9 mouse cellular contexts compared by ENCODE assay signal in the genomic region with DNA sequence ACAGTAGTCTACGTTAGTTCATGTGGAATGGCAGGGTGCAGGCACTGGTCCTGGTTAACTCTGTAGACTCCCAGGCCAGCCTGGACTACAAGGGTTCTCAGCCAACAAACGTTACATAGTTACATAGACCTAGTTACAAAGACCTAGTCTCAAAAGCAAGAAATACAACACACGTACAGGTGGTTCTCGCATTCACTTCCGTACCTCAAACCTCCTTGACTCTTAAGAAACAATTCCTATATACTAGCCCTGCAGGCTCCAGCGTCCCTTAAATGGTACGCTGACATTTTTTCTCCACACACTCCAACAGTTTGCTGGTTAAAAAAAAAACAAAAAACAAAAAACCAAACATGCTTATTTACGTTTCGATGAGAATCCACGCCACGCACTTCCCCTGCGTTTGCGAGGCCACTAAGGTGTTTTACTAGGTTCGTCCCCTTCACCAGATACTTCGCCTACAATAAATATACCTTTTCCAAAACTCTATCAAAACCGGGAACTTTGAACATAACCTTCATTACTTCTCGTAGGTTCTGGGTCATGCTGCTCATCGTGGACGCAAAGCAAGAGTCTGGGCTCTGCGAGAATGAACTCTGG. TPM values are rescaled to one million over a fixed set of nuclear protein-coding genes. Genes with fewer than 3 reads are reported as not detected.
A peak's percentile ranks its signal among the peaks of the same experiment; 100 is the strongest.
DNase-seq lines count a peak whose midpoint lies in the region; ATAC-seq and TF ChIP-seq lines count a peak whose summit lies in the region.
"Had no signal": no experiment of that assay in that cellular context is flagged by ENCODE, and none has a peak within 500 bp of the region (broad histone marks: within the 10 kb centered on the region; RNA-seq: fewer than 3 reads in every experiment).

No protein-coding gene starts in this region.

- H3K4me1 ChIP-seq in embryonic fibroblast, embryonic 13.5 days (ENCODE audit: control insufficient read depth, insufficient read depth, low read length) = peaks cover 4% of the 10 kb centered on the region; the same call in 1 of the 2 replicates
- peaks cover 10% of the 10 kb centered on the region for H3K4me1 ChIP-seq in intestine, embryonic 16.5 days (ENCODE audit: control insufficient read depth, insufficient read depth, low read length)
- H3K4me1 ChIP-seq in midbrain, embryonic 15.5 days = peaks cover 34% of the 10 kb centered on the region

- peak overlapping the region; percentile 26; the same call in 1 of the 2 replicates for H3K27ac ChIP-seq in embryonic fibroblast, embryonic 13.5 days (ENCODE audit: insufficient read depth, low read length)
- H3K27ac ChIP-seq in intestine, embryonic 16.5 days (ENCODE audit: low read length) = peak overlapping the region; percentile 81
- H3K27ac ChIP-seq in midbrain, embryonic 15.5 days = peak overlapping the region; percentile 89

- DNase-seq in cerebellum, adult 11-12 months = peak; percentile 33
- no peak for DNase-seq in layer of hippocampus, postnatal 25 days (ENCODE audit: extremely low spot score in 1 of 2, low spot score in 1 of 2)
- no peak for DNase-seq in urinary bladder, postnatal 14 days (ENCODE audit: low spot score)

- H3K4me3 ChIP-seq in C2C12 (ENCODE audit: insufficient read depth, poor library complexity, severe bottlenecking) = peak overlapping the region; percentile 89
- H3K4me3 ChIP-seq in embryonic fibroblast, embryonic 13.5 days (ENCODE audit: insufficient read depth, low read length) = peak overlapping the region; percentile 91
- H3K4me3 ChIP-seq in intestine, embryonic 16.5 days (ENCODE audit: low read length) = peak overlapping the region; percentile 93
- H3K4me3 ChIP-seq in midbrain, embryonic 15.5 days = peak overlapping the region; percentile 98

- no peak for TF ChIP-seq POLR2A in embryonic fibroblast, embryonic 13.5 days (IDR thresholded peaks at IDR 0.05; ENCODE audit: low read depth, low read length)

- H3K9me3 ChIP-seq in intestine, embryonic 16.5 days (ENCODE audit: control insufficient read depth, low read length) = no peaks in the 10 kb centered on the region
- H3K9me3 ChIP-seq in midbrain, embryonic 15.5 days = no peaks in the 10 kb centered on the region

- ATAC-seq in cerebellum, adult (ENCODE audit: insufficient number of reproducible peaks, low FRiP score, low TSS enrichment) = no peak
- no peak for ATAC-seq in intestine, embryonic 16.5 days
- ATAC-seq in midbrain, embryonic 15.5 days (replicated peaks) = no peak

- H3K79me3 ChIP-seq in C2C12 (ENCODE audit: low read depth) = peaks cover 42% of the 10 kb centered on the region

- peaks cover 14% of the 10 kb centered on the region for H3K36me3 ChIP-seq in C2C12 (ENCODE audit: control insufficient read depth, insufficient read depth)
- H3K36me3 ChIP-seq in intestine, embryonic 16.5 days (ENCODE audit: control insufficient read depth, insufficient read depth, low read length) = no peaks in the 10 kb centered on the region
- H3K36me3 ChIP-seq in midbrain, embryonic 15.5 days (replicated peaks) = no peaks in the 10 kb centered on the region

- peak overlapping the region; percentile 94 for H3ac ChIP-seq in C2C12 (ENCODE audit: control insufficient read depth, insufficient read length, low read depth)

- 2% methylated on average over 20 of the region's 20 CpGs for WGBS in intestine, embryonic 16.5 days
- WGBS in midbrain, embryonic 15.5 days = 3% methylated on average over 20 of the region's 20 CpGs

- no peak for TF ChIP-seq CTCF in C2C12 (IDR thresholded peaks at IDR 0.05; ENCODE audit: control insufficient read depth, insufficient read depth, insufficient read length)
- TF ChIP-seq CTCF in embryonic fibroblast, embryonic 13.5 days (IDR thresholded peaks at IDR 0.05; ENCODE audit: borderline replicate concordance, insufficient read depth, low read length) = no peak

- peak overlapping the region; percentile 72 for H3K9ac ChIP-seq in intestine, embryonic 16.5 days (ENCODE audit: low read depth, low read length)
- peak overlapping the region; percentile 91 for H3K9ac ChIP-seq in midbrain, embryonic 15.5 days

- no peaks in the 10 kb centered on the region for H3K27me3 ChIP-seq in C2C12 (ENCODE audit: control insufficient read depth, insufficient read depth, insufficient read length)
- H3K27me3 ChIP-seq in intestine, embryonic 16.5 days (replicated peaks; ENCODE audit: control insufficient read depth, insufficient read depth, low read length) = no peaks in the 10 kb centered on the region
- no peaks in the 10 kb centered on the region for H3K27me3 ChIP-seq in midbrain, embryonic 15.5 days (replicated peaks)

- peaks cover 55% of the 10 kb centered on the region for H3K79me2 ChIP-seq in C2C12 (ENCODE audit: control insufficient read depth, insufficient read depth)

- peak overlapping the region; percentile 59 for H3K4me2 ChIP-seq in intestine, embryonic 16.5 days (ENCODE audit: low read depth, low read length)
- peak overlapping the region; percentile 67 for H3K4me2 ChIP-seq in midbrain, embryonic 15.5 days

TF ChIP-seq in C2C12, 6 proteins besides CTCF, POLR2A, EP300 and RAD21:
- no peak for TF ChIP-seq MYOG (IDR thresholded peaks at IDR 0.05; ENCODE audit: control insufficient read depth, extremely low read depth, insufficient read length)
- TF ChIP-seq CEBPB (IDR thresholded peaks at IDR 0.05; ENCODE audit: low read depth) = no peak
- TF ChIP-seq FOSL1 (IDR thresholded peaks at IDR 0.05; ENCODE audit: insufficient read depth, low read length, poor library complexity, severe bottlenecking) = no peak
- TF ChIP-seq USF1 (IDR thresholded peaks at IDR 0.05; ENCODE audit: low read depth) = no peak
- TF ChIP-seq MAX (IDR thresholded peaks at IDR 0.05) = no peak
- TF ChIP-seq MYOD1 (IDR thresholded peaks at IDR 0.05; ENCODE audit: control insufficient read depth, insufficient read length, low read depth) = no peak

RNA-seq across cellular contexts. Expression of a gene that starts 0.5 kb away (rescaled TPM):
- polyA plus RNA-seq in C2C12 (2012; fragmentation: generic; extraction: Trizol) = 44.4 TPM
- polyA plus RNA-seq in embryonic fibroblast, embryonic 13.5 days (2011; ENCODE audit: insufficient read length, low read depth, missing spikeins) = 49.0 and 54.7 TPM in 2 replicates
- polyA plus RNA-seq in intestine, embryonic 16.5 days (2015; fragmentation: Nextera tagmentation; extraction: Ambion mirVana) = 201 and 219 TPM in 2 replicates
- 43.5 and 49.2 TPM in 2 replicates for polyA plus RNA-seq in midbrain, embryonic 15.5 days (2015; fragmentation: Nextera tagmentation; extraction: Ambion mirVana)
- 100 to 1,000 TPM; 107 to 109 TPM for total RNA-seq in layer of hippocampus, postnatal 25 days (2021)

RNA-seq across cellular contexts. Expression of a gene that starts 0.6 kb away (rescaled TPM):
- 10.5 TPM for polyA plus RNA-seq in C2C12 (2012; fragmentation: generic; extraction: Trizol)
- 36.3 and 41.3 TPM in 2 replicates for polyA plus RNA-seq in embryonic fibroblast, embryonic 13.5 days (2011; ENCODE audit: insufficient read length, low read depth, missing spikeins)
- 52.8 TPM in 2 replicates for polyA plus RNA-seq in intestine, embryonic 16.5 days (2015; fragmentation: Nextera tagmentation; extraction: Ambion mirVana)
- polyA plus RNA-seq in midbrain, embryonic 15.5 days (2015; fragmentation: Nextera tagmentation; extraction: Ambion mirVana) = 28.7 and 33.2 TPM in 2 replicates
- total RNA-seq in layer of hippocampus, postnatal 25 days (2021) = 10 to 100 TPM; 20.3 to 24.6 TPM

RNA-seq across cellular contexts. Expression of a gene that starts 14.1 kb away (rescaled TPM):
- 0.02 TPM for polyA plus RNA-seq in C2C12 (2012; fragmentation: generic; extraction: Trizol)
- polyA plus RNA-seq in embryonic fibroblast, embryonic 13.5 days (2011; ENCODE audit: insufficient read length, low read depth, missing spikeins) = 0.51 TPM in 1 of 2 replicates, not detected in the other
- 2.1 and 2.7 TPM in 2 replicates for polyA plus RNA-seq in intestine, embryonic 16.5 days (2015; fragmentation: Nextera tagmentation; extraction: Ambion mirVana)
- polyA plus RNA-seq in midbrain, embryonic 15.5 days (2015; fragmentation: Nextera tagmentation; extraction: Ambion mirVana) = 5.9 and 7.8 TPM in 2 replicates
- 10 to 100 TPM; 25.4 to 26.7 TPM for total RNA-seq in layer of hippocampus, postnatal 25 days (2021)
- total RNA-seq: heart, postnatal 10 days had no signal

RNA-seq across cellular contexts. Expression of a gene that starts 29.4 kb away (rescaled TPM):
- 28.3 TPM for polyA plus RNA-seq in C2C12 (2012; fragmentation: generic; extraction: Trizol)
- 125 and 165 TPM in 2 replicates for polyA plus RNA-seq in embryonic fibroblast, embryonic 13.5 days (2011; ENCODE audit: insufficient read length, low read depth, missing spikeins)
- polyA plus RNA-seq in intestine, embryonic 16.5 days (2015; fragmentation: Nextera tagmentation; extraction: Ambion mirVana) = 9.4 and 9.6 TPM in 2 replicates
- 24.2 and 25.0 TPM in 2 replicates for polyA plus RNA-seq in midbrain, embryonic 15.5 days (2015; fragmentation: Nextera tagmentation; extraction: Ambion mirVana)
- total RNA-seq in layer of hippocampus, postnatal 25 days (2021) = 100 to 1,000 TPM; 162 to 165 TPM

Comparison
In these comparisons a context has a peak if more than half of its experiments do, and no peak if none do; other contexts are left out.
1. H3K27ac ChIP-seq: peak in every context shown above with its lines; median percentile 89 in midbrain, embryonic 15.5 days; 81 in intestine, embryonic 16.5 days; 26 in embryonic fibroblast, embryonic 13.5 days.